Mouse (Mus musculus) embryonic fibroblast, embryonic 13.5 days (primary cell): ENCODE measurements at regions not wholly inside any gene's neighbourhood (a gene's known extent, or its start where the extent isn't known, plus 50 kb on each side); places are given as distances from the start of the nearest gene placed in this dataset.

Source experiments
- CTCF ChIP-seq: IDR thresholded peaks from 2 replicates; pipeline ENCODE4 v1.5.1; 2011; ENCODE audit warnings: mild to moderate bottlenecking, control low read depth, low read length, moderate library complexity, borderline replicate concordance; ENCODE audit not compliant: insufficient read depth
- POLR2A ChIP-seq: IDR thresholded peaks from 2 replicates; pipeline ENCODE4 v1.6.1; 2011; ENCODE audit warnings: low read depth, mild to moderate bottlenecking, control low read depth, low read length, moderate library complexity

- TF ChIP-seq CTCF (no peak), POLR2A (no peak)
These were observed 208.4 kb downstream of the Gm11146 start for GRCm38 (mm10) chr16:77393470-77393869.
